Mouse (Mus musculus) hindbrain, embryonic 12.5 days (tissue): ENCODE data around the gene Gabarapl2. TPM values are rescaled to one million over a fixed set of nuclear protein-coding genes. Genes with fewer than 3 reads are reported as not detected.
"Not testable (repeated sequence)": the region's sequence is repeated elsewhere in the genome, so short reads cannot be mapped to it uniquely, and the experiment has no call there.

ENCODE experiments used
- ATAC-seq: fragments of 200-750 bp; cut with Nextera tagmentation; 2 replicates; pipeline ENCODE4 v1.8.0; 2017; ENCODE audit warnings: moderate TSS enrichment; ENCODE audit not compliant: low FRiP score
- H3K27ac ChIP-seq: fragments of 300-500 bp; sonication (generic); 2 replicates; pipeline ENCODE4 v1.5.1; 2016; ENCODE audit warnings: mild to moderate bottlenecking
- H3K27me3 ChIP-seq: fragments of 300-500 bp; sonication (generic); 2 replicates; pipeline ENCODE4 v1.6.1; 2016; ENCODE audit warnings: mild to moderate bottlenecking
- H3K36me3 ChIP-seq: fragments of 300-500 bp; sonication (generic); 2 replicates; pipeline ENCODE4 v1.6.1; 2016; ENCODE audit warnings: mild to moderate bottlenecking
- H3K4me1 ChIP-seq: fragments of 300-500 bp; sonication (generic); 2 replicates; pipeline ENCODE4 v1.6.1; 2016
- H3K4me2 ChIP-seq: fragments of 300-500 bp; sonication (generic); replicated peaks from 2 replicates; pipeline ENCODE4 v1.6.1; 2016; ENCODE audit warnings: mild to moderate bottlenecking
- H3K4me3 ChIP-seq: fragments of 300-500 bp; sonication (generic); 2 replicates; pipeline ENCODE4 v1.5.1; 2016; ENCODE audit warnings: mild to moderate bottlenecking
- H3K9ac ChIP-seq: fragments of 300-500 bp; sonication (generic); 2 replicates; pipeline ENCODE4 v1.6.1; 2016; ENCODE audit warnings: mild to moderate bottlenecking, moderate library complexity
- H3K9me3 ChIP-seq: fragments of 300-500 bp; sonication (generic); replicated peaks from 2 replicates; pipeline ENCODE4 v1.6.1; 2016; ENCODE audit warnings: mild to moderate bottlenecking
- WGBS: fragments of 180-500 bp; shearing (Covaris S2); methylation state at CpG from one replicate; pipeline ENCODE4 v1.1.7; 2016; 5-methylcytosine and 5-hydroxymethylcytosine counted together
- polyA plus RNA-seq: library from polyadenylated mRNA; unstranded; fragments of >200 nt; fragmentation: Nextera tagmentation; extraction: Ambion mirVana; gene quantifications from 2 replicates; pipeline ENCODE4 v1.2.1, GENCODE M21; 2016

Gene Gabarapl2
- polyA plus RNA-seq, 1 experiment from 2014 or later: 330 TPM

DNA sequence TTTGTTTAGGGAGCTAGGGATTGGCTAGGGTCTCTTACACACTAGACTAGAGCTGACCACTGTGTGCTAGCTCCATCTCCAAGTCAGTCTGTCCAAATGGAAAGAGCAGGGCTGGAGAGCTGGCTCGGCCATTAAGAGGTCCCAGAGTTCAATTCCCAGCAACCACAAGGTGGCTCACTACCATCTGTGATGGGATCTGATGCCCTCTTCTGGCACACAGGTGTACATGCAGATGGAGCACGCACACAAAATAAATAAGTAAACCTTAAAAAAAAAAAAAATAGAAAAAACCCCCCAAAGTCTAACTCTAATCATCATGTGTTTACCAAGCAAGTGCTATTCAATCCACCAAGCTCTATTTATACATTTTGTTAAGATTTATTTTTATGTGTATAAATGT lies 20.8 kb upstream of the Gabarapl2 start:
- no peak overlapping the region for H3K9ac ChIP-seq
- peaks cover 13% of the 10 kb centered on the region; the same call in 1 of the 2 replicates for H3K36me3 ChIP-seq
- no peak overlapping the region for H3K27ac ChIP-seq
- ATAC-seq: no peak
- WGBS: 93% methylated on average over 2 of the region's 2 CpGs
- H3K4me2 ChIP-seq: no peak overlapping the region
- no peaks in the 10 kb centered on the region for H3K9me3 ChIP-seq
- no peaks in the 10 kb centered on the region for H3K4me1 ChIP-seq
- H3K27me3 ChIP-seq: no peaks in the 10 kb centered on the region
- no peak overlapping the region for H3K4me3 ChIP-seq

DNA sequence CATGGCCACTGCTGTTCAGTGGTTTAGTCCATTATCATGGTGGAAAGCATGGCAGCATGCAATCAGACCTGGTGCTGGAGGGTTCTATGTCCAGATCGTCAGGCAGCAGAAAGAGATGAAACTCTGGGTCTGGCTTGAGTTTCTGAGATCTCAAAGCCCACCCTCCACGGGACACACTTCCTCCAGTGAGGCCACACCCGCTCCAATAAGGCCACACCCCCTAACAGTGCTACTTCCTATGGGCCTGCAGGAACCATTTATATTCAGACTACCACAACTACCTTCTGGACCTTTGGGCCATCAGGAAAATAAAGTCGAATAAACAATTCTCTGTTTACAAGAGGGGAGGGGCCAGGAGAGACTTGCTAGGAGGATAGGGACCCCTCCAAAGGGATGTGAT lies 19.5 kb upstream of the Gabarapl2 start:
- Histone ChIP-seq H3K27ac (no peak overlapping the region), H3K36me3 (peaks cover 13% of the 10 kb centered on the region; the same call in 1 of the 2 replicates), H3K9me3 (no peaks in the 10 kb centered on the region), H3K27me3 (no peaks in the 10 kb centered on the region), H3K4me2 (no peak overlapping the region), H3K4me3 (no peak overlapping the region), H3K4me1 (no peaks in the 10 kb centered on the region), H3K9ac (no peak overlapping the region)
- 88% methylated on average over 4 of the region's 4 CpGs for WGBS
- ATAC-seq: no peak

DNA sequence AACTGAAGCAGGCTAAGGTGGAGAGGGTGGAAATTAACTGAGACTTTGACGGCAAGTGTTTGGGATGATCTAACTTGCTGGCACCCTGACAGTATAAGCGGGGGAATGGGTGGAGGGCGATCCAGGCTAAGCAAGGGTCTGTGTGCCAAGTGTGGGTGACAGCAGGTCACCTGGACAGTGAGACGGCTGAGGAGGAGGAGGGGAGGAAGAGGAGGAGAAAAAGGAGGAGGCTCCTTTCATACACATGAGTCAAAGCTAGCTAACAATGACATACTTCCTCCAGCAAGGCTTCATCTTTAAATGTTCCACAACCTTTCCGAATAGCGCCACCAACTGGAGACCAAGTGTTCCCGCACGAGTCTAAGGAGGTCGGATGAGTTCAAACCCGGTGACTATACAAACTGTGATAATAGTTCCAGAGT lies 17.1 kb upstream of the Gabarapl2 start:
- H3K9ac ChIP-seq: no peak overlapping the region
- 0 out of 2 replicates have a peak, but pooled peaks cover 4% of the 10 kb centered on the region for H3K36me3 ChIP-seq
- no peak overlapping the region for H3K27ac ChIP-seq
- H3K9me3 ChIP-seq: no peaks in the 10 kb centered on the region
- no peaks in the 10 kb centered on the region for H3K4me1 ChIP-seq
- no peak overlapping the region for H3K4me3 ChIP-seq
- H3K4me2 ChIP-seq: no peak overlapping the region
- ATAC-seq: no peak
- WGBS: 34% methylated on average over 10 of the region's 10 CpGs
- H3K27me3 ChIP-seq: no peaks in the 10 kb centered on the region

DNA sequence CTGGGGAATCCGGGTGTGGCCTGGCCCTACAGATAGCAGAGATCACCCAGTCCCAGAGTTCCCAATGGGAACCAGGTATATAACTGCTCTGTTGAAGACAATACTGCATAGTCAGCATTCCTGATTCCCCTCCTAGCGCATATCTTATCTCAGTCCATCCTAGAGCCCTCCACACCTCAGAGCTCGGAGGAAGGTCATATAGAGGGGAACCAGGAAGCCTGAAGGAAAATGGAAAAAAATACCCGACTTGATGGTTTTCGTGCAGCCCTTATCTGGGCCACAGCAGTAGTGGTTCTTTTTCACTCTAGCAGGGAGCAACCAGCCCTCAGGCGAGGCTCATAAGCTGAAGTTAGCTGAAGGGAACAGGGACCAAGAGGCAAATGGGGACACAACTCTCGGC lies 15.5 kb upstream of the Gabarapl2 start:
- H3K4me3 ChIP-seq: no peak overlapping the region
- no peak overlapping the region for H3K27ac ChIP-seq
- no peak overlapping the region for H3K4me2 ChIP-seq
- H3K4me1 ChIP-seq: no peaks in the 10 kb centered on the region
- H3K9me3 ChIP-seq: no peaks in the 10 kb centered on the region
- no peaks in the 10 kb centered on the region for H3K27me3 ChIP-seq
- 0 out of 2 replicates have a peak, but pooled peaks cover 4% of the 10 kb centered on the region for H3K36me3 ChIP-seq
- WGBS: 82% methylated on average over 7 of the region's 7 CpGs
- H3K9ac ChIP-seq: no peak overlapping the region
- ATAC-seq: no peak

DNA sequence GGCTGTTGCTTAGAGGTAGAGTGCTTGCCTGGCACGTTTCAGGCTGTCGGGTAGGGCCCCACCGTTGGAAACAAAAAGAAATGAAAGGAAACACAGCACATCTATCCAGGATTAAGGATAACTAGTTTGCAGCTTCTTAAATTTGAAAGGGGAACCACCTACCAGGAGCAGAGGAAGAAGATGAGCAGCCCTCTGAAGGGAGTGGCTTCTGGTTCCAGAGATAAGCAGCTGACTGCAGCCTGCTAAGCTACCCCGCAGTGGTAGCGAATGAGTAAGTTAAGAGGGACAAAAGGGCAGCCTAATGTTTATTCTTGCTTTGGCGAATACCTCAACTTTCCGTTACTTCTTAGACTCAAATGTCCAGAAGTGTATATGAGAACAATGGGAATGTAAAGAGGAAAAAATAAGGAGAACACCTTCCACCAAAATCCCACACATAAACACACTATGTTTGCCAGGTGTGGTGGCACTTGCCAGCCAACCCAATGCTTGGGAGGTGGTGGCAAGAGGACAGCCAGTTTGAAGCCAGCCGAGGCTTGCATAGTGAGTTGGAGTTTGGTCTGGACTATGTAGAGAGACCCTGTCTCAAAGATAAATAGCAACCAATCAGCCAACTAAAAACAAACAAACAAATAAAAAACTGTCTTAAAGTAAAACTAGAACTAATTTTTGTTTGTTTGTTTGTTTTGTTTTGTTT lies 10.7 kb upstream of the Gabarapl2 start:
- Histone ChIP-seq H3K9ac (no peak overlapping the region), H3K4me3 (no peak overlapping the region), H3K36me3 (0 out of 2 replicates have a peak, but pooled peaks cover 4% of the 10 kb centered on the region), H3K4me1 (peaks cover 12% of the 10 kb centered on the region), H3K27ac (no peak overlapping the region), H3K9me3 (no peaks in the 10 kb centered on the region), H3K27me3 (no peaks in the 10 kb centered on the region), H3K4me2 (no peak overlapping the region)
- WGBS: 71% methylated on average over 8 of the region's 8 CpGs
- ATAC-seq: no peak

DNA sequence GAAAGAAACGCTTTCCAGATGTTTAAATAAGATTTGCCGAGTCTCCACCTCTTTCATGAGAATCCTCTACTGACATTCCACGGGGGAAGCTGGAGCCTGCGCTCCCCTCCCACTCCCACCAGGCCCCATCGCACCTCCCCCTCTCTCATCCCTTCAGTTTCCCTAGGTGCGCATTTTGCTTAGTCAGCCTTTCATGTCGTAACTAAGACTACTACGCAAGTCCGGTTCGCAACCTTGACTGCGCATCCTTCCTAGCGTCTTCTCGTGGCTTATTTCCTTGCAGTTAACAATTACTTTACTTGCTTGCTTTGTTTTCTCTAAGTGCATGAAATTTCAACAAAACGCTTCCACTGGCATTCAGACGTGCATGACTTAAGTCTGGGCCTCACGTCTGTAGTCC lies 8.8 kb upstream of the Gabarapl2 start:
- no peak overlapping the region for H3K27ac ChIP-seq
- ATAC-seq: no peak

DNA sequence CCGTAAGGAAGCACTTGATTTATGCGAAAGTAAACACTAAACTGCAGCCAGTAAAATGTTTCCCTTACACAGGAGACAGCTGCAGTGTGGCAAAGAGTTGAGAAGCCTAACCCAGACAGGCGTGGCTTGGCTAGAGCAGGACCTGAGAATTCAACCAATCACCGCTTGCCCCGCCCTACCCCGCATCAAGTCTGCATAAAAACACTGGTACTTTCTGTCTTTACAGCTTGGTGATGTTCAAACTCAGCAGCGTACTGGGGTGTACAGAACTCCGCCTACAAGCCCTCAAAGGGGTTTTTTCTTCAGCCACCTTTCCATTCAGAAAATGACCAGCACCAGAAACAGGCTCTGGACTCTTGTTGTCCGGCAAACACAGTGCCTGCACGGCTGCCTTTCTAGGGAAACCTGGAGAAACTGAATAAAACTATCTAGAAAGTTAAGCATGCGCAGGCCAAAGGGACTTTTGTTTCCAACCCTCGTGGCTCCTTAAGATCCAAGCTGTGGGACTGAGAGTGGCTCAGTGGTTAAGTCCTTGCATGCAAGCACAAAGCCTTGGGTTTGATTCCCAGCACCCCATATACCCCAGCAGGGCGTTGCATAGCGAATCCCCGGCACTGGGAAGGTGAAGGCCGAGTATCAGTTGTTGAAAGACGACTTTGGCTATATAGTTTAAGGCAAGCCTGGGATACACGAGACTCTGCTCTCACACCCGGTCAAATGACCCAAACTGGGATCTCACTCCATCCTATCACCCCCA lies 7.7 kb upstream of the Gabarapl2 start:
- H3K36me3 ChIP-seq: 0 out of 2 replicates have a peak, but pooled peaks cover 4% of the 10 kb centered on the region
- H3K4me2 ChIP-seq: peak overlapping the region; percentile 90
- WGBS: 34% methylated on average over 19 of the region's 19 CpGs
- H3K27me3 ChIP-seq: no peaks in the 10 kb centered on the region
- peaks cover 12% of the 10 kb centered on the region for H3K4me1 ChIP-seq
- H3K9me3 ChIP-seq: no peaks in the 10 kb centered on the region
- ATAC-seq: no peak
- peak overlapping the region; percentile 80 for H3K9ac ChIP-seq
- H3K27ac ChIP-seq: peak overlapping the region; percentile 92
- H3K4me3 ChIP-seq: peak overlapping the region; percentile 77

More for the DNA sequence above, 8.8 kb upstream of the Gabarapl2 start:
- 75% methylated on average over 16 of the region's 16 CpGs for WGBS
- H3K27me3 ChIP-seq: no peaks in the 10 kb centered on the region
- no peak overlapping the region for H3K4me2 ChIP-seq
- H3K9me3 ChIP-seq: no peaks in the 10 kb centered on the region
- H3K9ac ChIP-seq: no peak overlapping the region
- H3K36me3 ChIP-seq: 0 out of 2 replicates have a peak, but pooled peaks cover 4% of the 10 kb centered on the region
- H3K4me3 ChIP-seq: no peak overlapping the region
- H3K4me1 ChIP-seq: peaks cover 12% of the 10 kb centered on the region

DNA sequence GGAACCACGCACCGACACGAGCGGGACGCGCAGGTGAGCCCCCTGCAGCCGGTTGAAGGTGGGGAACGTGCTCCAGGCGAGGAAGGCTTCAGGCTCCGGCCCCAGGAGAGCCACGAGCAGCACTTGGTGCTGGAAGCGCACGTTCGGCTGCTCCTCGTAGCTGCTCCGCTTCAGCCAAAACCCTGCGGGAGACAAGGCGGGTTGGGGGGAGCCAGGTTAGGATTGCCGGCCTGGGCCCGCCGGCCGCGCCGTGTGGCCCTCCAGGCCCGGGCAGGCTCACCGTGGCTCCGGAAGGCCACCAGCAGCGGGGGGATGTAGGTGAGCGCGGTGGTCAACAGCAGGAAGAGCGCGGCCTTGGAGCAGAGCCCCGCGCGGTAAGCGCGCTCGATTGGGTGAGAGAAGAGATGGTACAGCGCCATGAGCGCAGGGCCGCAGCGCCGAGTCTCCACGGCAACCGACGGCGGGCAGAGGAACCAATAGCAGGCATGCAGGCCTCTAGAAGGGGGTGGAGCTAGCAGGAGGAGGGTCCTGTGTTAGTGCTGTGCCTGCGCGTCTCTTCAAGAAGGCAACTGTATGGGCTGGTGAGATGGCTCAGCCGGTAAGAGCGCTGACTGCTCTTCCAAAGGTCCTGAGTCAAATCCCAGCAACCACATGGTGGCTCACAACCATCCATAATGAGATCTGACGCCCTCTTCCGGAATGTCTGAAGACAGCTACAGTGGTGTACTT lies 7.0 kb upstream of the Gabarapl2 start, which contains the start of gene Tmem231:
Gene Tmem231 (minus strand): TSS at position 534 of the 729 bp plus-strand sequence.
- no peaks in the 10 kb centered on the region for H3K27me3 ChIP-seq
- H3K4me2 ChIP-seq: peak within 1 kb of the TSS; percentile 90
- 0 out of 2 replicates have a peak, but pooled peaks cover 4% of the 10 kb centered on the region for H3K36me3 ChIP-seq
- H3K4me1 ChIP-seq: peaks cover 12% of the 10 kb centered on the region
- peak within 1 kb of the TSS; percentile 92 for H3K27ac ChIP-seq
- peak within 1 kb of the TSS; percentile 80 for H3K9ac ChIP-seq
- ATAC-seq: peak; percentile 99
- H3K9me3 ChIP-seq: no peaks in the 10 kb centered on the region
- H3K4me3 ChIP-seq: peak within 1 kb of the TSS; percentile 77
- 1% methylated on average over 53 of the region's 53 CpGs for WGBS

DNA sequence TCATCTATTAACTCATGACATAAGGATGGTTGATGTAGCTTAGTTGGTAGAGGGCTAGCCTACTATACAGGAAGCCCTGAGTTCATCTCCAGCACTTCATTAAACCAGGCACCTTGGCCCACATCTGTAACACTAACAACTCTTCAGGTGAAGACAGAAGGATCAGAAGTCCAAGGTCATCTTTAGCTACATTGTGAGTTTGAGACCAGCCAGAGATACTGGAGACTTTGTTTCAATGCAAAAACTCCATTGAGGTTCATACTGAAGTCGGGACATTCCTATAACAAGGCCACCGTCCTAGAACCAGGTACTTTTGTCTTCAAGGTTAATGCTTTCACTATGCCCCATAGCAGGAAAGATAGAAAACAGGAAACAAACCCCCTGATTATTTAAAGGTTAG lies 6.3 kb upstream of the Gabarapl2 start:
- H3K27ac ChIP-seq: peak overlapping the region; percentile 30; the same call in 1 of the 2 replicates
- 89% methylated on average over 2 of the region's 2 CpGs for WGBS
- H3K4me1 ChIP-seq: peaks cover 12% of the 10 kb centered on the region
- H3K9me3 ChIP-seq: no peaks in the 10 kb centered on the region
- 0 out of 2 replicates have a peak, but pooled peaks cover 4% of the 10 kb centered on the region for H3K36me3 ChIP-seq
- peak overlapping the region; percentile 90 for H3K4me2 ChIP-seq
- peak; percentile 18; the same call in 1 of the 2 replicates for ATAC-seq
- no peaks in the 10 kb centered on the region for H3K27me3 ChIP-seq
- H3K9ac ChIP-seq: no peak overlapping the region
- no peak overlapping the region for H3K4me3 ChIP-seq

DNA sequence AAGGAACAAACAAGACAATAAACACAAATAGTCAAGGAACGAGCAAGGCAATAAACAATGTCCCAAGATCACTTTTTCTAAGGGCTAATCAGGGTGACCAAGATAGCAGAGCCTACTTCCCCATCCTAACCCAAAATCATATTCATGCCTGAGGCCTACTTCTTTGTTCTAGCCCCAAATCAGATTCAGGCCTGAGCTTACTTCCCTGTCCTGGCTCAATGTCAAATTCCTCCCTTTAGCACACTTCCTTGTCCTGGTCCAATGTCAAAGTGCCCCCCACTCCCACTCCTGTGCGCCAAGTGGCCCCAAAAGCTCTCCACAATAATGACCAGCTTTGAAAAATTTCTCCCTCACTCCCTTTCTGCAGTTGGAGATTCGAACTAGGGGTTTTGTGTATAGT lies 3.3 kb upstream of the Gabarapl2 start:
- H3K4me3 ChIP-seq: no peak overlapping the region
- peaks cover 28% of the 10 kb centered on the region for H3K4me1 ChIP-seq
- no peaks in the 10 kb centered on the region for H3K27me3 ChIP-seq
- no peak overlapping the region for H3K27ac ChIP-seq
- H3K36me3 ChIP-seq: 0 out of 2 replicates have a peak, but pooled peaks cover 2% of the 10 kb centered on the region
- WGBS: 72% methylated on average over 3 of the region's 3 CpGs
- no peak overlapping the region for H3K9ac ChIP-seq
- ATAC-seq: no peak
- H3K4me2 ChIP-seq: no peak overlapping the region
- H3K9me3 ChIP-seq: no peaks in the 10 kb centered on the region

DNA sequence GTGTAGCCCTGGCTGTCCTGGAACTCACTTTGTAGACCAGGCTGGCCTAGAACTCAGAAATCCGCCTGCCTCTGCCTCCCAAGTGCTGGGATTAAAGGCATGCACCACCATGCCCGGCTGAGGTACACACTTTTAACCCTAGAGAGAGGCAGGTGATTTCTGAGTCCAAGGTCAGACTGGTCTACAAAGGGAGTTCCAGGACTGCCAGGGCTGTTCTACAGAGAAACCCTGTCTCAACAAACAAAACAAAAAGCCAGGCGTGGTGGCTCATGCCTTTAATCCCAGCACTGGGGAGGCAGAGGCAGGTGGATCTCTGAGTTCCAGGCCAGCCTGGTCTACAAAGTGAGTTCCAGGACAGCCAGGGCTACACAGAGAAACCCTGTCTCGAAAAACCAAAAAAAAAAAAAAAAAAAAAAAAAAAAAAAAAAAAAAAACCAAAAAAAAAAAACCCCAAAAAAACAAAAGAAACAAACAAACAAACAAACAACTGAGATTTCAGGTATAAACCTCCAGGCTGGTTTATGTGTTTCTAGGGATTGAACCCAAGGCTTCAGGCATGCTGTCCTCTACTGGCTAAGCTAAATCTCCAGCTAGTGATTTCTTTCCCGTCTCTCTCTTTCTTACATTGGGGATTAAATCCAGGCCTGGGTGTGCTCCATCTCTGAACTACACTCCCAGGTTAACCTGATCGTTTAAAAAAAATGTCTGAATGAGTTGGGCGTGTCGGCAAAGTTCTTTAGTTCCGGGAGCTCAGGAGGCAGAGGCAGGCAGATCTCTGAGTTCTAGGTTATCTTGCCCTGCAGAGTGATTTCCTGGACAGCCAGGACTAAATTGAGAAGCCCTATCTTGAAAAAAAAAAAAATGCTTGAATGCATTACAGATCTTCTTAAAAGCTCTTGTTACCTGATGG lies 2.2 kb upstream of the Gabarapl2 start:
- not testable (repeated sequence) for H3K9me3 ChIP-seq, H3K4me3 ChIP-seq, ATAC-seq, H3K4me2 ChIP-seq, H3K9ac ChIP-seq, H3K27me3 ChIP-seq, H3K36me3 ChIP-seq, H3K27ac ChIP-seq
- H3K4me1 ChIP-seq: peaks cover 21% of the 10 kb centered on the region
- WGBS: 86% methylated on average over 9 of the region's 9 CpGs
